Mouse (Mus musculus): ENCODE measurements around the gene Arg2.
"Not testable (repeated sequence)": the region's sequence is repeated elsewhere in the genome, so short reads cannot be mapped to it uniquely, and the experiment has no call there.

Gene Arg2

GRCm38 (mm10) chr12:79171269-79171995, 40.9 kb downstream of the Arg2 start:
- no peak for DNase-seq (ENCODE audit: low spot score in 2 of 2)

- DNase-seq (ENCODE audit: low spot score in 2 of 2): peak; percentile 82 to 87
These were observed 41.7 kb downstream of the Arg2 start, which contains the start of gene Vti1b for GRCm38 (mm10) chr12:79172019-79172941. Gene Vti1b, minus strand, starts transcription at chr12:79172667.

- DNase-seq (ENCODE audit: low spot score in 2 of 2): no peak
These were observed 43.1 kb downstream of the Arg2 start for GRCm38 (mm10) chr12:79173721-79174120.

GRCm38 (mm10) chr12:79175998-79176397, 45.4 kb downstream of the Arg2 start:
- no peak for DNase-seq (ENCODE audit: low spot score in 2 of 2)

GRCm38 (mm10) chr12:79185160-79185559, 54.6 kb downstream of the Arg2 start:
- DNase-seq (ENCODE audit: low spot score in 2 of 2): not testable (repeated sequence)

GRCm38 (mm10) chr12:79190931-79191673, 60.5 kb downstream of the Arg2 start:
- peak; percentile 20 to 34 for DNase-seq (ENCODE audit: low spot score in 2 of 2)

- peak; percentile 50 to 62 for DNase-seq (ENCODE audit: low spot score in 2 of 2)
These were observed 61.1 kb downstream of the Arg2 start for GRCm38 (mm10) chr12:79191701-79192100.

- DNase-seq (ENCODE audit: low spot score in 2 of 2): no peak
These were observed 61.6 kb downstream of the Arg2 start, which contains the start of gene Rdh11 for GRCm38 (mm10) chr12:79192193-79192592. Gene Rdh11, minus strand, starts transcription at chr12:79192293.

- DNase-seq (ENCODE audit: low spot score in 2 of 2): peak; percentile 42 to 56
These were observed 62.9 kb downstream of the Arg2 start for GRCm38 (mm10) chr12:79193441-79193840.

- no peak for DNase-seq (ENCODE audit: low spot score in 2 of 2)
These were observed 66.5 kb downstream of the Arg2 start for GRCm38 (mm10) chr12:79197105-79197504.

- DNase-seq (ENCODE audit: low spot score in 2 of 2): no peak
These were observed 71.3 kb downstream of the Arg2 start for GRCm38 (mm10) chr12:79201882-79202281.
